Mouse (Mus musculus) CH12.LX (cell line): ENCODE measurements around the gene Pdlim1. TPM values are rescaled to one million over a fixed set of nuclear protein-coding genes. Genes with fewer than 3 reads are reported as not detected.

Experiments
- DNase-seq: peaks from one replicate; pipeline ENCODE4 v3.0.0-alpha.2; 2013; ENCODE audit errors: extremely low read depth
- H3K27ac ChIP-seq: 2 replicates; pipeline ENCODE4 v1.5.1; 2012; ENCODE audit warnings: low read depth, mild to moderate bottlenecking, control low read depth, moderate library complexity; ENCODE audit not compliant: insufficient read depth
- H3K27me3 ChIP-seq: replicated peaks from 2 replicates; pipeline ENCODE3; 2012; ENCODE audit warnings: inconsistent platforms
- H3K36me3 ChIP-seq, 2 experiments: replicated peaks in 1 of 2; 2 replicates each; pipeline versions ENCODE3 to v1.6.1; 2012; ENCODE audit warnings: inconsistent platforms in 1 of 2, low read length in 1 of 2, mild to moderate bottlenecking in 1 of 2, mixed read lengths in 1 of 2, moderate library complexity in 1 of 2; ENCODE audit not compliant: control insufficient read depth in 1 of 2, insufficient read depth in 1 of 2
- H3K4me1 ChIP-seq, 2 experiments: 2 replicates each; pipeline ENCODE4 v1.6.1; 2012; ENCODE audit warnings: inconsistent platforms in 1 of 2, moderate library complexity in 1 of 2; ENCODE audit not compliant: insufficient read depth in 2 of 2, control insufficient read depth in 1 of 2
- H3K4me2 ChIP-seq: 2 replicates; pipeline ENCODE4 v1.6.1; 2012; ENCODE audit warnings: low read depth, mild to moderate bottlenecking, control low read depth; ENCODE audit not compliant: poor library complexity, insufficient read depth, severe bottlenecking
- H3K4me3 ChIP-seq, 3 experiments: fragments of 150-350 bp in 1 of 3; sonication (generic) in 1 of 3; replicated peaks in 1 of 3; 2 replicates each; pipeline versions ENCODE3 to v1.5.1; 2011 to 2012; ENCODE audit warnings: low read depth in 2 of 3, low read length in 2 of 3, mild to moderate bottlenecking in 2 of 3, moderate library complexity in 2 of 3, control low read depth in 1 of 3, improper control_type of control experiment in 1 of 3, inconsistent platforms in 1 of 3, mixed read lengths in 1 of 3; ENCODE audit not compliant: poor library complexity in 1 of 3
- H3K79me2 ChIP-seq: replicated peaks from 2 replicates; pipeline ENCODE4 v1.6.1; 2012; ENCODE audit warnings: mild to moderate bottlenecking, moderate library complexity; ENCODE audit not compliant: control insufficient read depth, poor library complexity, insufficient read depth, severe bottlenecking; ENCODE audit errors: extremely low read depth
- H3K9ac ChIP-seq: 2 replicates; pipeline ENCODE4 v1.6.1; 2012; ENCODE audit warnings: low read depth, mild to moderate bottlenecking, control low read depth, moderate library complexity; ENCODE audit not compliant: insufficient read depth
- H3K9me3 ChIP-seq: replicated peaks from 2 replicates; pipeline ENCODE3; 2012; ENCODE audit warnings: low read length, inconsistent platforms, mixed read lengths
- BHLHE40 ChIP-seq: IDR thresholded peaks from 2 replicates; pipeline ENCODE4 v1.6.1; 2011; ENCODE audit warnings: mild to moderate bottlenecking, low read depth, low read length, improper control_type of control experiment
- CHD2 ChIP-seq: IDR thresholded peaks from 2 replicates; pipeline ENCODE4 v1.6.1; 2011; ENCODE audit warnings: low read length, improper control_type of control experiment
- E2F4 ChIP-seq: IDR thresholded peaks from 2 replicates; pipeline ENCODE4 v1.6.1; 2011; ENCODE audit warnings: low read depth, low read length, improper control_type of control experiment; ENCODE audit not compliant: insufficient replicate concordance
- ELF1 ChIP-seq: IDR thresholded peaks from 2 replicates; pipeline ENCODE4 v1.6.1; 2014; ENCODE audit warnings: low read depth, mild to moderate bottlenecking, inconsistent platforms, low read length, improper control_type of control experiment
- ETS1 ChIP-seq: conservative IDR thresholded peaks from 2 replicates; pipeline ENCODE4 v1.6.1; 2012; ENCODE audit warnings: low read depth, mild to moderate bottlenecking, inconsistent platforms, low read length, improper control_type of control experiment, moderate library complexity
- HCFC1 ChIP-seq: IDR thresholded peaks from 2 replicates; pipeline ENCODE4 v1.6.1; 2012; ENCODE audit warnings: low read depth, mild to moderate bottlenecking, inconsistent platforms, low read length, improper control_type of control experiment
- IRF4 ChIP-seq: IDR thresholded peaks from 2 replicates; pipeline ENCODE4 v1.6.1; 2014; ENCODE audit warnings: low read depth, mild to moderate bottlenecking, inconsistent platforms, low read length, improper control_type of control experiment
- KAT2A ChIP-seq: IDR thresholded peaks from 2 replicates; pipeline ENCODE4 v1.6.1; 2012; ENCODE audit warnings: low read length, improper control_type of control experiment, inconsistent platforms; ENCODE audit not compliant: insufficient replicate concordance
- MAZ ChIP-seq: IDR thresholded peaks from 2 replicates; pipeline ENCODE4 v1.6.1; 2012; ENCODE audit warnings: low read depth, mild to moderate bottlenecking, inconsistent platforms, low read length, improper control_type of control experiment, moderate library complexity
- MXI1 ChIP-seq: IDR thresholded peaks from 2 replicates; pipeline ENCODE4 v1.6.1; 2011; ENCODE audit warnings: mild to moderate bottlenecking, low read depth, low read length, improper control_type of control experiment
- MYC ChIP-seq: IDR thresholded peaks from 2 replicates; pipeline ENCODE4 v1.6.1; 2011; ENCODE audit warnings: low read depth, mild to moderate bottlenecking, improper control_type of control experiment, low read length
- NELFE ChIP-seq: IDR thresholded peaks from 2 replicates; pipeline ENCODE4 v1.6.1; 2011; ENCODE audit warnings: low read depth, low read length, improper control_type of control experiment
- NRF1 ChIP-seq: IDR thresholded peaks from 2 replicates; pipeline ENCODE4 v1.6.1; 2014; ENCODE audit warnings: low read depth, mild to moderate bottlenecking, inconsistent platforms, low read length, improper control_type of control experiment, moderate library complexity
- PAX5 ChIP-seq: IDR thresholded peaks from 2 replicates; pipeline ENCODE4 v1.6.1; 2012; ENCODE audit warnings: low read length, inconsistent platforms, mixed read lengths
- RAD21 ChIP-seq: IDR thresholded peaks from 2 replicates; pipeline ENCODE4 v1.6.1; 2011; ENCODE audit warnings: low read depth, mild to moderate bottlenecking, low read length, improper control_type of control experiment, moderate library complexity
- RCOR1 ChIP-seq: conservative IDR thresholded peaks from 2 replicates; pipeline ENCODE4 v1.6.1; 2012; ENCODE audit warnings: low read depth, mild to moderate bottlenecking, inconsistent platforms, low read length, improper control_type of control experiment
- SMC3 ChIP-seq: IDR thresholded peaks from 2 replicates; pipeline ENCODE4 v1.6.1; 2011; ENCODE audit warnings: low read depth, low read length, improper control_type of control experiment
- TBP ChIP-seq: conservative IDR thresholded peaks from 2 replicates; pipeline ENCODE4 v1.6.1; 2011; ENCODE audit warnings: low read depth, low read length, improper control_type of control experiment
- ZNF384 ChIP-seq: IDR thresholded peaks from 2 replicates; pipeline ENCODE4 v1.6.1; 2012; ENCODE audit warnings: low read depth, low read length, improper control_type of control experiment, inconsistent platforms
- dilution Hi-C: fragments of 300-500 bp; cut with MboI; formaldehyde crosslinking; loops from 2 replicates; pipeline ENCODE4 v1.14.3; 2020; ENCODE audit warnings: low sequenced_read_pairs; ENCODE audit not compliant: extremely low pct_unique_long_range_greater_than_20kb, extremely low pct_ligation_motif_present
- in situ Hi-C: fragments of 300-500 bp; cut with MboI; formaldehyde crosslinking; loops from 3 replicates; pipeline ENCODE4 v1.14.3; 2019; ENCODE audit warnings: low sequenced_read_pairs, low pct_ligation_motif_present, low pct_unique_long_range_greater_than_20kb, mixed read lengths
- polyA plus RNA-seq: library from polyadenylated mRNA; unstranded; fragments of >175 nt; gene quantifications from 2 replicates; pipeline ENCODE4 v1.2.1, GENCODE M21; 2012; ENCODE audit warnings: low read depth; ENCODE audit not compliant: insufficient read length
- total RNA-seq, 2 experiments: library from RNA; depleted of rRNA; stranded (reverse); fragments of 300-350 nt in 1 of 2; fragments of >200 nt in 1 of 2; gene quantifications; 2 replicates each; pipeline ENCODE4 v1.2.3; 2012 to 2014

Pdlim1 gene
- total and polyA plus RNA-seq, 3 experiments: 15.1 to 54.9 (median 18.7) TPM

- no peak overlapping the region for H3K27ac ChIP-seq
- no peak for DNase-seq
- H3K4me2 ChIP-seq: no peak overlapping the region
- no peak for TF ChIP-seq NRF1
- TF ChIP-seq E2F4: no peak
- TF ChIP-seq TBP: no peak
- no peak for TF ChIP-seq BHLHE40
- TF ChIP-seq CHD2: no peak
- no peak for TF ChIP-seq IRF4
- no peak for TF ChIP-seq HCFC1
- TF ChIP-seq SMC3: no peak
- no peak for TF ChIP-seq RAD21
- TF ChIP-seq MYC: no peak
- TF ChIP-seq ZNF384: no peak
- no peak for TF ChIP-seq MAZ
- no peak for TF ChIP-seq RCOR1
- TF ChIP-seq KAT2A: no peak
- no peak for TF ChIP-seq PAX5
- no peak for TF ChIP-seq ETS1
- TF ChIP-seq MXI1: no peak
- TF ChIP-seq NELFE: no peak
- H3K79me2 ChIP-seq: no peaks in the 10 kb centered on the region
- H3K4me3 ChIP-seq: no peak overlapping the region
- dilution Hi-C loops (no loop called here), in situ Hi-C loops (no loop called here)
- H3K4me1 ChIP-seq: no peaks in the 10 kb centered on the region
- H3K9ac ChIP-seq: no peak overlapping the region
- H3K27me3 ChIP-seq: no peaks in the 10 kb centered on the region
- peaks cover 0 to 2% of the 10 kb centered on the region in 2 experiments for H3K36me3 ChIP-seq
- H3K9me3 ChIP-seq: no peaks in the 10 kb centered on the region
Measured at GRCm38 (mm10) chr19:40299182-40299581, 27.5 kb upstream of the Pdlim1 start.

GRCm38 (mm10) chr19:40298574-40298973, 26.9 kb upstream of the Pdlim1 start:
- Histone ChIP-seq H3K27me3 (no peaks in the 10 kb centered on the region), H3K27ac (no peak overlapping the region), H3K4me3 (no peak overlapping the region), H3K79me2 (no peaks in the 10 kb centered on the region), H3K36me3 (peaks cover 0 to 2% of the 10 kb centered on the region in 2 experiments), H3K4me1 (no peaks in the 10 kb centered on the region), H3K9me3 (no peaks in the 10 kb centered on the region), H3K4me2 (no peak overlapping the region), H3K9ac (no peak overlapping the region)
- dilution Hi-C loops (no loop called here), in situ Hi-C loops (no loop called here)
- no peak for DNase-seq
- no peak for TF ChIP-seq ELF1
